Mouse (Mus musculus) B cell, adult (primary cell): Measurements from ENCODE around the gene 4933402J07Rik. TPM values are rescaled to one million over a fixed set of nuclear protein-coding genes. Genes with fewer than 3 reads are reported as not detected.

Experiments
- total RNA-seq: library from RNA; stranded (reverse); gene quantifications from 4 replicates; pipeline ENCODE4 v1.2.4, GENCODE M21; 2023; ENCODE audit not compliant: inconsistent age

The 4933402J07Rik gene
- not detected in 4 replicates for total RNA-seq

DNA sequence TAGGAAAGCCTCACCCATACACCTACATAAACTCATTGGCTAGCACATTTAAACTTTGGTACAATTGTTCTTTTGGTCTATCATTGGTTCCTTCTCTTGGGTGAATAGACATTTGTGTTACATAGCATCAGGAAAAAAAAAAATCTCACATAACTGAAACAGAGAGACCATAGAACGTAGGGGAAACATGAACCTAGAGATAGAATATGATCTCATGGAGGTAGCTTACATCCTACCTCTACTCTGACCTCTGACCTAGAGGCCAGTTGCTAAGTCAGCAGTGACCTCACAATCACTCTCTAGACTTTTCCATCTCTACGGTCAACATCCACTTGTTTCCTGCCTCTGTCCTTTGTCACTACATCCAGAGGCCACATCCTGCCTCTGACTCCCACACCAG is at the start of gene 4933402J07Rik:
4933402J07Rik (plus strand) TSS at position 301 of the 400 bp plus-strand sequence.

Other genes starting within 250 kb of the 4933402J07Rik start
- 0.19 TPM in 1 of 4 replicates, not detected in the others for gene Cbln1, start 91.2 kb upstream of the 4933402J07Rik start, total RNA-seq